ENCODE assay signal across 10 mouse cellular contexts in genomic region chr14:55122359-55122758, GRCm38 (mm10). TPM values are rescaled to one million over a fixed set of nuclear protein-coding genes. Genes with fewer than 3 reads are reported as not detected.
DNase-seq lines count a peak whose midpoint lies in the region; ATAC-seq and TF ChIP-seq lines count a peak whose summit lies in the region.
"Had no signal": no experiment of that assay in that cellular context is flagged by ENCODE, and none has a peak within 500 bp of the region (broad histone marks: within the 10 kb centered on the region; RNA-seq: fewer than 3 reads in every experiment).

No protein-coding gene starts in this region.

- H3K36me3 ChIP-seq in limb, embryonic 11.5 days (ENCODE audit: control insufficient read depth, insufficient read depth, low read length), result no peaks in the 10 kb centered on the region
- H3K36me3 ChIP-seq in limb, embryonic 10.5 days, result no peaks in the 10 kb centered on the region
- H3K36me3 ChIP-seq in hindbrain, postnatal 0 days (ENCODE audit: insufficient read depth, low read length), result no peaks in the 10 kb centered on the region
- H3K36me3 ChIP-seq in midbrain, embryonic 16.5 days (ENCODE audit: control insufficient read depth, insufficient read depth, low read length), result no peaks in the 10 kb centered on the region

- peak overlapping the region; percentile 64 for H3K27ac ChIP-seq in cerebellum, adult 2 months (ENCODE audit: insufficient read depth, low read length)
- no peak overlapping the region for H3K27ac ChIP-seq in limb, embryonic 11.5 days (replicated peaks; ENCODE audit: low read depth, low read length)
- no peak overlapping the region for H3K27ac ChIP-seq in limb, embryonic 10.5 days
- peak overlapping the region; percentile 59 for H3K27ac ChIP-seq in hindbrain, postnatal 0 days
- H3K27ac ChIP-seq in midbrain, embryonic 16.5 days (ENCODE audit: low read length), result peak overlapping the region; percentile 88

- ATAC-seq in limb, embryonic 11.5 days (ENCODE audit: insufficient number of reproducible peaks, low FRiP score, low TSS enrichment, low read depth), result no peak
- ATAC-seq in hindbrain, postnatal 0 days, result no peak; the same call in 1 of the 2 replicates
- peak; percentile 46 for ATAC-seq in midbrain, embryonic 16.5 days

- peak overlapping the region; percentile 31; the same call in 1 of the 2 replicates for H3K4me2 ChIP-seq in limb, embryonic 11.5 days (ENCODE audit: low read depth, severe bottlenecking)
- peak overlapping the region; percentile 42 for H3K4me2 ChIP-seq in hindbrain, postnatal 0 days (ENCODE audit: low read depth, low read length)
- peak overlapping the region; percentile 42 for H3K4me2 ChIP-seq in midbrain, embryonic 16.5 days (ENCODE audit: low read length)

- peak overlapping the region; percentile 13; the same call in 1 of the 2 replicates for H3K9ac ChIP-seq in limb, embryonic 11.5 days (ENCODE audit: low read length)
- no peak overlapping the region for H3K9ac ChIP-seq in hindbrain, postnatal 0 days (replicated peaks; ENCODE audit: low read length)
- peak overlapping the region; percentile 56 for H3K9ac ChIP-seq in midbrain, embryonic 16.5 days (ENCODE audit: low read depth, low read length)

- H3K4me1 ChIP-seq in cerebellum, adult 2 months (ENCODE audit: control insufficient read depth, insufficient read depth, low read length), result peaks cover 17% of the 10 kb centered on the region
- H3K4me1 ChIP-seq in limb, embryonic 11.5 days (ENCODE audit: control insufficient read depth, insufficient read depth, low read length), result peaks cover 8% of the 10 kb centered on the region; the same call in 1 of the 2 replicates
- peaks cover 8% of the 10 kb centered on the region for H3K4me1 ChIP-seq in limb, embryonic 10.5 days
- peaks cover 6% of the 10 kb centered on the region; the same call in 1 of the 2 replicates for H3K4me1 ChIP-seq in hindbrain, postnatal 0 days (ENCODE audit: insufficient read depth, low read length)
- H3K4me1 ChIP-seq in midbrain, embryonic 16.5 days (ENCODE audit: control insufficient read depth, insufficient read depth, low read length), result peaks cover 22% of the 10 kb centered on the region

- TF ChIP-seq POLR2A in cerebellum, adult 2 months (IDR thresholded peaks at IDR 0.05; ENCODE audit: borderline replicate concordance, insufficient read depth, low read length), result no peak

- H3K27me3 ChIP-seq in cerebellum, adult 2 months (ENCODE audit: control insufficient read depth, insufficient read depth, low read length), result no peaks in the 10 kb centered on the region
- H3K27me3 ChIP-seq in limb, embryonic 11.5 days (ENCODE audit: control insufficient read depth, insufficient read depth, low read length), result peaks cover 7% of the 10 kb centered on the region
- peaks cover 12% of the 10 kb centered on the region for H3K27me3 ChIP-seq in limb, embryonic 10.5 days (ENCODE audit: low read depth, poor library complexity, severe bottlenecking)
- H3K27me3 ChIP-seq in hindbrain, postnatal 0 days (ENCODE audit: insufficient read depth, low read length), result no peaks in the 10 kb centered on the region
- H3K27me3 ChIP-seq in midbrain, embryonic 16.5 days (ENCODE audit: control insufficient read depth, insufficient read depth, low read depth, low read length), result no peaks in the 10 kb centered on the region

- 19% methylated on average over 8 of the region's 8 CpGs for WGBS in cerebellum, adult 2 months
- WGBS in limb, embryonic 11.5 days, result 66% methylated on average over 8 of the region's 8 CpGs
- 72% methylated on average over 8 of the region's 8 CpGs for WGBS in limb, embryonic 10.5 days
- 16% methylated on average over 8 of the region's 8 CpGs for WGBS in hindbrain, postnatal 0 days
- 8% methylated on average over 8 of the region's 8 CpGs for WGBS in midbrain, embryonic 16.5 days

- H3K9me3 ChIP-seq in limb, embryonic 11.5 days (ENCODE audit: control insufficient read depth, low read length), result no peaks in the 10 kb centered on the region
- no peaks in the 10 kb centered on the region for H3K9me3 ChIP-seq in limb, embryonic 10.5 days (replicated peaks)
- no peaks in the 10 kb centered on the region for H3K9me3 ChIP-seq in hindbrain, postnatal 0 days (ENCODE audit: low read length)
- H3K9me3 ChIP-seq in midbrain, embryonic 16.5 days (replicated peaks; ENCODE audit: control insufficient read depth, low read length, poor library complexity, severe bottlenecking), result no peaks in the 10 kb centered on the region

- no peak for TF ChIP-seq CTCF in cerebellum, adult 2 months (IDR thresholded peaks at IDR 0.05; ENCODE audit: borderline replicate concordance, insufficient read depth, low read depth, low read length)
- TF ChIP-seq CTCF in hindbrain, postnatal 0 days (IDR thresholded peaks at IDR 0.05; ENCODE audit: low read depth), result no peak

- DNase-seq in cerebellum, adult 2 months, result no peak
- no peak for DNase-seq in cerebellum, adult 11 months
- DNase-seq in limb, embryonic 11.5 days (ENCODE audit: low spot score), result no peak
- no peak for DNase-seq in limb, embryonic 10.5 days (ENCODE audit: low spot score)
- DNase-seq in hindbrain, postnatal 0 days (ENCODE audit: low spot score), result no peak
- DNase-seq in frontal cortex, adult 2 months (ENCODE audit: extremely low spot score in 1 of 2, low spot score in 1 of 2), result no peak
- DNase-seq in right cerebral cortex, adult 18-20 months, result no peak

- H3K4me3 ChIP-seq in cerebellum, adult 2 months (replicated peaks; ENCODE audit: insufficient read depth, low read depth, low read length), result no peak overlapping the region
- no peak overlapping the region for H3K4me3 ChIP-seq in limb, embryonic 11.5 days (ENCODE audit: low read depth, low read length)
- no peak overlapping the region for H3K4me3 ChIP-seq in limb, embryonic 10.5 days
- H3K4me3 ChIP-seq in hindbrain, postnatal 0 days (ENCODE audit: low read length), result no peak overlapping the region
- H3K4me3 ChIP-seq in midbrain, embryonic 16.5 days (ENCODE audit: low read depth, low read length), result peak overlapping the region; percentile 8; the same call in 1 of the 2 replicates

RNA-seq across cellular contexts. Expression of gene Jph4, which starts 5.6 kb away (rescaled TPM):
- polyA plus RNA-seq in cerebellum, adult 2 months (2012; rRNA removed), result 204 and 227 TPM in 2 replicates
- polyA plus RNA-seq in limb, embryonic 11.5 days (2014; fragmentation: Nextera tagmentation; extraction: Ambion mirVana), result 0.17 and 0.18 TPM in 2 replicates
- 0.03 and 0.08 TPM in 2 replicates for polyA plus RNA-seq in limb, embryonic 10.5 days (2016; fragmentation: Nextera tagmentation; extraction: Ambion mirVana)
- 124 and 126 TPM in 2 replicates for total RNA-seq in hindbrain, postnatal 0 days (2014; rRNA removed)
- 28.3 and 29.4 TPM in 2 replicates for polyA plus RNA-seq in hindbrain, postnatal 0 days (2015; fragmentation: Nextera tagmentation; extraction: Ambion mirVana)
- 37.3 and 40.3 TPM in 2 replicates for polyA plus RNA-seq in midbrain, embryonic 16.5 days (2015; fragmentation: Nextera tagmentation; extraction: Ambion mirVana)
- 228 and 231 TPM in 2 replicates for polyA plus RNA-seq in frontal cortex, adult 2 months (2012; rRNA removed)
- total RNA-seq: liver, adult 2 months; MEL had no signal
- polyA plus RNA-seq: liver, adult 2 months had no signal

RNA-seq across cellular contexts. Expression of gene Ap1g2, which starts 16.0 kb away (rescaled TPM):
- polyA plus RNA-seq in cerebellum, adult 2 months (2012; rRNA removed), result 18.6 and 19.1 TPM in 2 replicates
- polyA plus RNA-seq in limb, embryonic 11.5 days (2014; fragmentation: Nextera tagmentation; extraction: Ambion mirVana), result 9.9 and 10.6 TPM in 2 replicates
- polyA plus RNA-seq in limb, embryonic 10.5 days (2016; fragmentation: Nextera tagmentation; extraction: Ambion mirVana), result 10.6 and 12.5 TPM in 2 replicates
- total RNA-seq in hindbrain, postnatal 0 days (2014; rRNA removed), result 5.7 and 6.5 TPM in 2 replicates
- polyA plus RNA-seq in hindbrain, postnatal 0 days (2015; fragmentation: Nextera tagmentation; extraction: Ambion mirVana), result 5.9 and 6.1 TPM in 2 replicates
- polyA plus RNA-seq in midbrain, embryonic 16.5 days (2015; fragmentation: Nextera tagmentation; extraction: Ambion mirVana), result 9.0 and 9.2 TPM in 2 replicates
- 15.5 and 18.3 TPM in 2 replicates for polyA plus RNA-seq in frontal cortex, adult 2 months (2012; rRNA removed)

RNA-seq across cellular contexts. Expression of gene Thtpa, which starts 27.8 kb away (rescaled TPM):
- 12.8 and 13.8 TPM in 2 replicates for polyA plus RNA-seq in cerebellum, adult 2 months (2012; rRNA removed)
- 22.3 and 23.1 TPM in 2 replicates for polyA plus RNA-seq in limb, embryonic 11.5 days (2014; fragmentation: Nextera tagmentation; extraction: Ambion mirVana)
- polyA plus RNA-seq in limb, embryonic 10.5 days (2016; fragmentation: Nextera tagmentation; extraction: Ambion mirVana), result 22.0 and 25.6 TPM in 2 replicates
- 37.7 and 44.1 TPM in 2 replicates for total RNA-seq in hindbrain, postnatal 0 days (2014; rRNA removed)
- 31.8 and 32.8 TPM in 2 replicates for polyA plus RNA-seq in hindbrain, postnatal 0 days (2015; fragmentation: Nextera tagmentation; extraction: Ambion mirVana)
- 37.0 and 38.6 TPM in 2 replicates for polyA plus RNA-seq in midbrain, embryonic 16.5 days (2015; fragmentation: Nextera tagmentation; extraction: Ambion mirVana)
- polyA plus RNA-seq in frontal cortex, adult 2 months (2012; rRNA removed), result 14.4 and 15.5 TPM in 2 replicates

RNA-seq across cellular contexts. Expression of gene Zfhx2, which starts 30.2 kb away (rescaled TPM):
- polyA plus RNA-seq in cerebellum, adult 2 months (2012; rRNA removed), result 10.7 and 11.0 TPM in 2 replicates
- polyA plus RNA-seq in limb, embryonic 11.5 days (2014; fragmentation: Nextera tagmentation; extraction: Ambion mirVana), result 4.8 and 5.5 TPM in 2 replicates
- polyA plus RNA-seq in limb, embryonic 10.5 days (2016; fragmentation: Nextera tagmentation; extraction: Ambion mirVana), result 4.1 and 5.6 TPM in 2 replicates
- 10.7 and 10.9 TPM in 2 replicates for total RNA-seq in hindbrain, postnatal 0 days (2014; rRNA removed)
- 8.1 and 8.4 TPM in 2 replicates for polyA plus RNA-seq in hindbrain, postnatal 0 days (2015; fragmentation: Nextera tagmentation; extraction: Ambion mirVana)
- 25.9 and 34.6 TPM in 2 replicates for polyA plus RNA-seq in midbrain, embryonic 16.5 days (2015; fragmentation: Nextera tagmentation; extraction: Ambion mirVana)
- polyA plus RNA-seq in frontal cortex, adult 2 months (2012; rRNA removed), result 13.4 and 15.0 TPM in 2 replicates

Comparison
In these comparisons a context has a peak if more than half of its experiments do, and no peak if none do; other contexts are left out.
1. H3K27ac ChIP-seq: peak in cerebellum, adult 2 months (single experiment), hindbrain, postnatal 0 days (single experiment) and midbrain, embryonic 16.5 days (single experiment); none in limb, embryonic 11.5 days (single experiment) and limb, embryonic 10.5 days (single experiment).
2. RNA of gene Jph4, which starts 5.6 kb away (polyA plus RNA-seq): 228 to 231 TPM in frontal cortex, adult 2 months, 204 to 227 TPM in cerebellum, adult 2 months, 37.3 to 40.3 TPM in midbrain, embryonic 16.5 days and 28.3 to 29.4 TPM in hindbrain, postnatal 0 days; 0.17 to 0.18 TPM in limb, embryonic 11.5 days and 0.03 to 0.08 TPM in limb, embryonic 10.5 days; every median in the first group is over 10 times any median in the second.
3. Peak in every context shown above with its lines, with median percentiles within 50 percentile points of each other: H3K4me2 ChIP-seq.